Mouse (Mus musculus) brain, embryonic 14.5 days (tissue): ENCODE data around the gene Eva1a. TPM values are rescaled to one million over a fixed set of nuclear protein-coding genes. Genes with fewer than 3 reads are reported as not detected.

Experiments used
- DNase-seq: peaks from one replicate; pipeline ENCODE4 v3.0.0-alpha.2; 2011; ENCODE audit warnings: low read depth
- CTCF ChIP-seq: fragments of 200-500 bp; IDR thresholded peaks from 2 replicates; pipeline ENCODE4 v1.5.1; 2012; ENCODE audit warnings: inconsistent platforms, mild to moderate bottlenecking, moderate library complexity, borderline replicate concordance; ENCODE audit not compliant: insufficient read depth, insufficient read length; ENCODE audit errors: extremely low read depth
- POLR2A ChIP-seq: fragments of 200-500 bp; IDR thresholded peaks from 2 replicates; pipeline ENCODE4 v1.6.1; 2012; ENCODE audit warnings: mild to moderate bottlenecking, inconsistent platforms, borderline replicate concordance; ENCODE audit not compliant: poor library complexity, insufficient read depth, insufficient read length, severe bottlenecking; ENCODE audit errors: extremely low read depth
- polyA plus RNA-seq: library from polyadenylated mRNA; depleted of rRNA; stranded (reverse); fragments of >200 nt; gene quantifications from 2 replicates; pipeline ENCODE4 v1.2.3, GENCODE M21; 2012; rRNA removed

The Eva1a gene
- polyA plus RNA-seq, result 0.53 and 0.89 TPM in 2 replicates

GRCm38 (mm10) chr6:82040834-82041487 lies at the start of gene Eva1a:
Gene Eva1a (plus strand): TSS chr6:82041043.
- TF ChIP-seq POLR2A (no peak), CTCF (no peak)
- DNase-seq, result no peak

- TF ChIP-seq CTCF (no peak), POLR2A (no peak)
- no peak for DNase-seq
Measured at GRCm38 (mm10) chr6:82012392-82012791, 28.5 kb upstream of the Eva1a start.

GRCm38 (mm10) chr6:82021074-82021473 lies 19.8 kb upstream of the Eva1a start:
- TF ChIP-seq POLR2A (no peak), CTCF (no peak)
- no peak for DNase-seq

GRCm38 (mm10) chr6:82021494-82021893 lies 19.3 kb upstream of the Eva1a start:
- TF ChIP-seq CTCF (no peak), POLR2A (no peak)
- no peak for DNase-seq

- peak; percentile 17 for DNase-seq
- TF ChIP-seq POLR2A (no peak), CTCF (no peak)
Measured at GRCm38 (mm10) chr6:82029611-82030510, 11.0 kb upstream of the Eva1a start.

- no peak for DNase-seq
- TF ChIP-seq CTCF (no peak), POLR2A (no peak)
Measured at GRCm38 (mm10) chr6:82030511-82030884, 10.3 kb upstream of the Eva1a start.

- TF ChIP-seq POLR2A, result no peak
- no peak for TF ChIP-seq CTCF
- DNase-seq, result no peak
Measured at GRCm38 (mm10) chr6:82037211-82037610, 3.6 kb upstream of the Eva1a start.

- no peak for DNase-seq
- TF ChIP-seq POLR2A (no peak), CTCF (no peak)
Measured at GRCm38 (mm10) chr6:82039193-82039592, 1.6 kb upstream of the Eva1a start.

- no peak for DNase-seq
Measured at GRCm38 (mm10) chr6:82039968-82040367, 875 bp upstream of the Eva1a start.

GRCm38 (mm10) chr6:82041488-82042295 lies 849 bp downstream of the Eva1a start:
- DNase-seq, result peak; percentile 49
- no peak for TF ChIP-seq POLR2A
- TF ChIP-seq CTCF, result no peak

More at GRCm38 (mm10) chr6:82039968-82040367, 875 bp upstream of the Eva1a start:
- no peak for TF ChIP-seq CTCF
- no peak for TF ChIP-seq POLR2A

- TF ChIP-seq POLR2A (no peak), CTCF (0 out of 2 replicates have a peak, but pooled peaks have one; percentile 34)
- peak; percentile 45 for DNase-seq
Measured at GRCm38 (mm10) chr6:82042296-82043125, 1.7 kb downstream of the Eva1a start.
